Mouse (Mus musculus) heart, embryonic 16.5 days (tissue): ENCODE measurements at regions not wholly inside any gene's neighbourhood (a gene's known extent, or its start where the extent isn't known, plus 50 kb on each side); places are given as distances from the start of the nearest gene placed in this dataset.

Source experiments
- ATAC-seq: fragments of 200-750 bp; cut with Nextera tagmentation; replicated peaks from 2 replicates; pipeline ENCODE4 v1.8.0; 2017; ENCODE audit warnings: moderate number of reproducible peaks; ENCODE audit not compliant: insufficient read depth, low FRiP score; ENCODE audit errors: extremely low read depth
- H3K27ac ChIP-seq: fragments of 300-500 bp; sonication (generic); 2 replicates; pipeline ENCODE4 v1.5.1; 2014; ENCODE audit warnings: mild to moderate bottlenecking, low read length, control low read depth, moderate library complexity
- H3K27me3 ChIP-seq: fragments of 300-500 bp; sonication (generic); 2 replicates; pipeline ENCODE4 v1.6.1; 2014; ENCODE audit warnings: low read length, mixed read lengths; ENCODE audit not compliant: control insufficient read depth, insufficient read depth
- H3K36me3 ChIP-seq: fragments of 300-500 bp; sonication (generic); 2 replicates; pipeline ENCODE4 v1.6.1; 2014; ENCODE audit not compliant: control insufficient read depth, insufficient read depth
- H3K4me1 ChIP-seq: fragments of 300-500 bp; sonication (generic); 2 replicates; pipeline ENCODE4 v1.6.1; 2014; ENCODE audit warnings: low read length, mixed read lengths; ENCODE audit not compliant: control insufficient read depth, insufficient read depth
- H3K4me2 ChIP-seq: fragments of 300-500 bp; sonication (generic); 2 replicates; pipeline ENCODE4 v1.6.1; 2014; ENCODE audit warnings: low read depth, mild to moderate bottlenecking, control low read depth, low read length
- H3K4me3 ChIP-seq: fragments of 300-500 bp; sonication (generic); 2 replicates; pipeline ENCODE4 v1.5.1; 2014; ENCODE audit warnings: mild to moderate bottlenecking, control low read depth, low read length
- H3K9ac ChIP-seq: fragments of 300-500 bp; sonication (generic); 2 replicates; pipeline ENCODE4 v1.6.1; 2014; ENCODE audit warnings: low read length, control low read depth
- H3K9me3 ChIP-seq: fragments of 300-500 bp; sonication (generic); replicated peaks from 2 replicates; pipeline ENCODE4 v1.6.1; 2016; ENCODE audit warnings: low read length; ENCODE audit not compliant: control insufficient read depth
- WGBS: fragments of 180-500 bp; shearing (Covaris S2); extraction: QIAGEN DNeasy Blood & Tissue Kit; methylation state at CpG from one replicate; pipeline ENCODE4 v1.1.7; 2014; 5-methylcytosine and 5-hydroxymethylcytosine counted together

- Histone ChIP-seq H3K9me3 (no peaks in the 10 kb centered on the region), H3K27me3 (peaks cover 3% of the 10 kb centered on the region; the same call in 1 of the 2 replicates), H3K27ac (no peak overlapping the region), H3K4me2 (no peak overlapping the region), H3K9ac (no peak overlapping the region), H3K4me3 (no peak overlapping the region), H3K36me3 (no peaks in the 10 kb centered on the region), H3K4me1 (no peaks in the 10 kb centered on the region)
- 85% methylated on average over 5 of the region's 5 CpGs for WGBS
- no peak for ATAC-seq
Measured at GRCm38 (mm10) chr2:178685211-178685610, 254.9 kb downstream of the Cdh26 start.

GRCm38 (mm10) chr2:178686167-178686601 is 255.9 kb downstream of the Cdh26 start:
- no peaks in the 10 kb centered on the region for H3K4me1 ChIP-seq
- H3K36me3 ChIP-seq, result no peaks in the 10 kb centered on the region
- no peak overlapping the region for H3K27ac ChIP-seq
- H3K9ac ChIP-seq, result no peak overlapping the region
- peaks cover 3% of the 10 kb centered on the region; the same call in 1 of the 2 replicates for H3K27me3 ChIP-seq
- H3K4me3 ChIP-seq, result no peak overlapping the region
- no peaks in the 10 kb centered on the region for H3K9me3 ChIP-seq
- no peak for ATAC-seq
- no peak overlapping the region for H3K4me2 ChIP-seq
- WGBS, result 78% methylated on average over 7 of the region's 7 CpGs

GRCm38 (mm10) chr2:178688586-178688985 is 258.3 kb downstream of the Cdh26 start:
- Histone ChIP-seq H3K36me3 (no peaks in the 10 kb centered on the region), H3K9ac (no peak overlapping the region), H3K27me3 (peaks cover 3% of the 10 kb centered on the region; the same call in 1 of the 2 replicates), H3K4me3 (no peak overlapping the region), H3K27ac (no peak overlapping the region), H3K4me1 (no peaks in the 10 kb centered on the region), H3K4me2 (no peak overlapping the region), H3K9me3 (no peaks in the 10 kb centered on the region)
- 75% methylated on average over 6 of the region's 6 CpGs for WGBS
- ATAC-seq, result no peak

- WGBS, result 64% methylated on average over 13 of the region's 13 CpGs
Measured at GRCm38 (mm10) chr2:178691190-178691864, 261.0 kb downstream of the Cdh26 start.

GRCm38 (mm10) chr2:178691865-178692228 is 261.5 kb downstream of the Cdh26 start:
- H3K4me3 ChIP-seq, result no peak overlapping the region
- H3K27ac ChIP-seq, result no peak overlapping the region
- no peak overlapping the region for H3K4me2 ChIP-seq
- H3K4me1 ChIP-seq, result no peaks in the 10 kb centered on the region
- no peak overlapping the region for H3K9ac ChIP-seq
- peaks cover 3% of the 10 kb centered on the region; the same call in 1 of the 2 replicates for H3K27me3 ChIP-seq
- no peaks in the 10 kb centered on the region for H3K9me3 ChIP-seq
- WGBS, result 75% methylated on average over 4 of the region's 4 CpGs
- no peak for ATAC-seq
- no peaks in the 10 kb centered on the region for H3K36me3 ChIP-seq

More at GRCm38 (mm10) chr2:178691190-178691864, 261.0 kb downstream of the Cdh26 start:
- ATAC-seq, result no peak
- Histone ChIP-seq H3K9me3 (no peaks in the 10 kb centered on the region), H3K36me3 (no peaks in the 10 kb centered on the region), H3K4me1 (no peaks in the 10 kb centered on the region), H3K27ac (no peak overlapping the region), H3K4me3 (no peak overlapping the region), H3K9ac (no peak overlapping the region), H3K4me2 (no peak overlapping the region), H3K27me3 (peaks cover 3% of the 10 kb centered on the region; the same call in 1 of the 2 replicates)

GRCm38 (mm10) chr2:178692231-178692630 is 261.9 kb downstream of the Cdh26 start:
- peaks cover 3% of the 10 kb centered on the region; the same call in 1 of the 2 replicates for H3K27me3 ChIP-seq
- no peak overlapping the region for H3K27ac ChIP-seq
- H3K36me3 ChIP-seq, result no peaks in the 10 kb centered on the region
- no peak for ATAC-seq
- no peak overlapping the region for H3K9ac ChIP-seq
- 77% methylated on average over 3 of the region's 3 CpGs for WGBS
- no peaks in the 10 kb centered on the region for H3K9me3 ChIP-seq
- H3K4me2 ChIP-seq, result no peak overlapping the region
- no peak overlapping the region for H3K4me3 ChIP-seq
- no peaks in the 10 kb centered on the region for H3K4me1 ChIP-seq

- WGBS, result 68% methylated on average over 13 of the region's 13 CpGs
- no peak overlapping the region for H3K9ac ChIP-seq
Measured at GRCm38 (mm10) chr2:178698648-178699047, 268.3 kb downstream of the Cdh26 start.

GRCm38 (mm10) chr2:178700825-178701224 is 270.5 kb downstream of the Cdh26 start:
- no peak for ATAC-seq
- Histone ChIP-seq H3K27me3 (no peaks in the 10 kb centered on the region), H3K27ac (no peak overlapping the region), H3K4me3 (no peak overlapping the region), H3K9me3 (peaks cover 4% of the 10 kb centered on the region; the same call in 1 of the 2 replicates), H3K9ac (no peak overlapping the region), H3K4me2 (no peak overlapping the region), H3K4me1 (no peaks in the 10 kb centered on the region), H3K36me3 (no peaks in the 10 kb centered on the region)
- 67% methylated on average over 3 of the region's 3 CpGs for WGBS

More at GRCm38 (mm10) chr2:178698648-178699047, 268.3 kb downstream of the Cdh26 start:
- Histone ChIP-seq H3K4me3 (no peak overlapping the region), H3K9me3 (peaks cover 4% of the 10 kb centered on the region; the same call in 1 of the 2 replicates), H3K27me3 (no peaks in the 10 kb centered on the region), H3K4me2 (no peak overlapping the region), H3K27ac (no peak overlapping the region), H3K4me1 (no peaks in the 10 kb centered on the region), H3K36me3 (no peaks in the 10 kb centered on the region)
- no peak for ATAC-seq

GRCm38 (mm10) chr2:178704510-178704909 is 274.2 kb downstream of the Cdh26 start:
- Histone ChIP-seq H3K9me3 (peaks cover 4% of the 10 kb centered on the region; the same call in 1 of the 2 replicates), H3K4me1 (no peaks in the 10 kb centered on the region), H3K27ac (no peak overlapping the region), H3K4me3 (no peak overlapping the region), H3K27me3 (no peaks in the 10 kb centered on the region), H3K9ac (no peak overlapping the region), H3K36me3 (no peaks in the 10 kb centered on the region), H3K4me2 (no peak overlapping the region)
- WGBS, result 67% methylated on average over 3 of the region's 3 CpGs
- ATAC-seq, result no peak
